Mouse (Mus musculus) hindbrain, embryonic 10.5 days (tissue): Measurements from ENCODE around the gene Acvr1b. TPM values are rescaled to one million over a fixed set of nuclear protein-coding genes. Genes with fewer than 3 reads are reported as not detected.

Experiments used
- DNase-seq: peaks from one replicate; pipeline ENCODE4 v3.0.0-alpha.2; 2017; ENCODE audit warnings: low spot score
- H3K27ac ChIP-seq: fragments of 300-500 bp; sonication (generic); 2 replicates; pipeline ENCODE4 v1.5.1; 2016; ENCODE audit warnings: mild to moderate bottlenecking, moderate library complexity
- H3K27me3 ChIP-seq: fragments of 300-500 bp; sonication (generic); 2 replicates; pipeline ENCODE4 v1.6.1; 2016; ENCODE audit warnings: mild to moderate bottlenecking; ENCODE audit not compliant: poor library complexity, insufficient read depth, severe bottlenecking
- H3K36me3 ChIP-seq: fragments of 300-500 bp; sonication (generic); 2 replicates; pipeline ENCODE4 v1.6.1; 2016; ENCODE audit warnings: mild to moderate bottlenecking, moderate library complexity
- H3K4me1 ChIP-seq: fragments of 300-500 bp; sonication (generic); replicated peaks from 2 replicates; pipeline ENCODE4 v1.6.1; 2016; ENCODE audit warnings: mild to moderate bottlenecking
- H3K4me3 ChIP-seq: fragments of 300-500 bp; sonication (generic); 2 replicates; pipeline ENCODE4 v1.5.1; 2016; ENCODE audit warnings: mild to moderate bottlenecking, moderate library complexity
- H3K9me3 ChIP-seq: fragments of 300-500 bp; sonication (generic); 2 replicates; pipeline ENCODE4 v1.6.1; 2016; ENCODE audit warnings: mild to moderate bottlenecking, moderate library complexity
- WGBS: fragments of 180-500 bp; shearing (Covaris S2); methylation state at CpG from one replicate; pipeline ENCODE4 v1.1.7; 2016; 5-methylcytosine and 5-hydroxymethylcytosine counted together
- polyA plus RNA-seq: library from polyadenylated mRNA; unstranded; fragments of >200 nt; fragmentation: Nextera tagmentation; extraction: Ambion mirVana; gene quantifications from 2 replicates; pipeline ENCODE4 v1.2.1, GENCODE M21; 2016

The Acvr1b gene
- polyA plus RNA-seq, 1 experiment from 2014 or later = 10.9 TPM

GRCm38 (mm10) chr15:101221298-101222104 is 47.6 kb downstream of the Acvr1b start:
- peak overlapping the region; percentile 80 for H3K27ac ChIP-seq
- no peaks in the 10 kb centered on the region for H3K36me3 ChIP-seq
- DNase-seq = peak; percentile 79
- WGBS = 1% methylated on average over 14 of the region's 14 CpGs
- H3K4me3 ChIP-seq = peak overlapping the region; percentile 79
- H3K9me3 ChIP-seq = no peaks in the 10 kb centered on the region
- H3K27me3 ChIP-seq = peaks cover 36% of the 10 kb centered on the region
- peaks cover 66% of the 10 kb centered on the region for H3K4me1 ChIP-seq

DNA sequence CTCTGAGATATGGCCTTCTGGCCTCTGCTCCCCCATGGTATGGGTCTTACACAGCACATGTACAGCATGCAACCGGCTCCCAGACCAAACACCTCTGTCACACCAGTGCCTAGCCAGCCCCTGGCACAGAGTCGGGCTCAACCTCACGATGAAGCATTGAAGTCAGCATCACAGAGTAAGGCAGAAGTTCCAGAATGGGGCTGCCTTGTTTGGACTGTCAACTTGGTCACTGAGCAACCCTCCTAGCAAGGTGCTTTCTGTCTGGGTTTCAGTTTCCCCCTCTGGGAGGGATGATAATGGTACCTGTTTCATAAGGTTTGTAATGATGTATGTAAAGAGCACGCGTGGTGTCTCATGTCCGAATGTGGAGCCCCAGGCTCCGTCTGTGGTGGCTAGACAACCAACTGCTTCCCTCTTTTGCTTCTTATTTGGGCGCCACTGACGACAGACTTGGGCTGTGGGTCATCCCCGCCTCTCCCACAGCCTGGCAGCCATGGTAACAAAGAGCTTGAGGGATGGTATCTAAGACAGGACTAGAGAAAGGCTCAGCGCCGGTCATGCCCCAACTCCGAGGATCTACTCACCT is 49.1 kb downstream of the Acvr1b start:
- H3K27ac ChIP-seq = peak overlapping the region; percentile 87
- peaks cover 81% of the 10 kb centered on the region for H3K4me1 ChIP-seq
- DNase-seq = no peak
- WGBS = 37% methylated on average over 13 of the region's 13 CpGs
- peak overlapping the region; percentile 79 for H3K4me3 ChIP-seq
- H3K9me3 ChIP-seq = no peaks in the 10 kb centered on the region
- no peaks in the 10 kb centered on the region for H3K36me3 ChIP-seq
- H3K27me3 ChIP-seq = peaks cover 38% of the 10 kb centered on the region

GRCm38 (mm10) chr15:101223596-101223995 is 49.7 kb downstream of the Acvr1b start:
- peak; percentile 21 for DNase-seq
- peak overlapping the region; percentile 79 for H3K4me3 ChIP-seq
- H3K27ac ChIP-seq = peak overlapping the region; percentile 87
- H3K36me3 ChIP-seq = peaks cover 3% of the 10 kb centered on the region; the same call in 1 of the 2 replicates
- peaks cover 86% of the 10 kb centered on the region for H3K4me1 ChIP-seq
- no peaks in the 10 kb centered on the region for H3K9me3 ChIP-seq
- WGBS = 5% methylated on average over 5 of the region's 5 CpGs
- peaks cover 38% of the 10 kb centered on the region for H3K27me3 ChIP-seq

GRCm38 (mm10) chr15:101224006-101224906 is 50.4 kb downstream of the Acvr1b start, which contains the start of gene Grasp:
Gene Grasp, plus strand, starts transcription at chr15:101224188.
- under 1% methylated on average over 77 of the region's 77 CpGs for WGBS
- Histone ChIP-seq H3K36me3 (peaks cover 10% of the 10 kb centered on the region), H3K4me3 (peak within 1 kb of the TSS; percentile 79), H3K27me3 (peaks cover 38% of the 10 kb centered on the region), H3K9me3 (no peaks in the 10 kb centered on the region), H3K27ac (peak within 1 kb of the TSS; percentile 87), H3K4me1 (peaks cover 86% of the 10 kb centered on the region)
- peak; percentile 84 for DNase-seq

DNA sequence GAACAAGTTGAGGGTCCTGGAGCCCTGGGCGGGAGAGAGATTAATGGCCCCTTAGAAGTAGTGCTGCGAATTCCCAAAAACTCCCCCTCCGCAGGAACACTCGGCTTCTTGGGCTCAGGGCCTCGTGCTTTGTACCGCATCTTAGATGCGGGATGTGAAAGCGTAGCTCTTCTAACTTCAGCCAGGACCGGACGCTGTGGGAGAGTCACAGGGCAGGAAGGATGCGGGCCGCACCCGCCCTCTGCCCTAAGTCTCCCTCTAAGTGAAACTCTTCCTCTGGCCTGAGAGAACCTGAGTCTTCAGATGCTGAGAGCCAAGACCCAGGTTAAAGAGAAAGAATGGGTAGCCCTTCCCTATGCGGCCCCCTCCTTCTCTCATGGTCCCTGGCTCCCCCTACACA is 51.1 kb downstream of the Acvr1b start:
- H3K27ac ChIP-seq = peak overlapping the region; percentile 87
- H3K4me1 ChIP-seq = peaks cover 79% of the 10 kb centered on the region
- H3K27me3 ChIP-seq = peaks cover 38% of the 10 kb centered on the region
- 3% methylated on average over 14 of the region's 14 CpGs for WGBS
- H3K4me3 ChIP-seq = peak overlapping the region; percentile 79
- peak; percentile 33 for DNase-seq
- peaks cover 17% of the 10 kb centered on the region for H3K36me3 ChIP-seq
- H3K9me3 ChIP-seq = no peaks in the 10 kb centered on the region

- 11% methylated on average over 7 of the region's 7 CpGs for WGBS
- no peaks in the 10 kb centered on the region for H3K9me3 ChIP-seq
- H3K27ac ChIP-seq = peak overlapping the region; percentile 70; the same call in 1 of the 2 replicates
- peak; percentile 44 for DNase-seq
- peaks cover 64% of the 10 kb centered on the region for H3K4me1 ChIP-seq
- H3K4me3 ChIP-seq = no peak overlapping the region
- peaks cover 41% of the 10 kb centered on the region for H3K36me3 ChIP-seq
- peaks cover 58% of the 10 kb centered on the region for H3K27me3 ChIP-seq
These were observed 54.1 kb downstream of the Acvr1b start for GRCm38 (mm10) chr15:101227971-101228370.

- peaks cover 61% of the 10 kb centered on the region for H3K4me1 ChIP-seq
- H3K4me3 ChIP-seq = no peak overlapping the region
- no peaks in the 10 kb centered on the region for H3K9me3 ChIP-seq
- H3K36me3 ChIP-seq = peaks cover 41% of the 10 kb centered on the region
- 91% methylated on average over 21 of the region's 21 CpGs for WGBS
- H3K27me3 ChIP-seq = peaks cover 56% of the 10 kb centered on the region
- no peak for DNase-seq
- H3K27ac ChIP-seq = no peak overlapping the region
These were observed 55.2 kb downstream of the Acvr1b start for GRCm38 (mm10) chr15:101228866-101229590.

GRCm38 (mm10) chr15:101230503-101230902 is 56.6 kb downstream of the Acvr1b start:
- Histone ChIP-seq H3K36me3 (peaks cover 41% of the 10 kb centered on the region), H3K4me3 (no peak overlapping the region), H3K27ac (no peak overlapping the region), H3K4me1 (peaks cover 52% of the 10 kb centered on the region), H3K27me3 (peaks cover 48% of the 10 kb centered on the region), H3K9me3 (no peaks in the 10 kb centered on the region)
- 95% methylated on average over 19 of the region's 19 CpGs for WGBS
- no peak for DNase-seq

- peaks cover 47% of the 10 kb centered on the region for H3K27me3 ChIP-seq
- peaks cover 53% of the 10 kb centered on the region for H3K4me1 ChIP-seq
- no peak for DNase-seq
- H3K9me3 ChIP-seq = no peaks in the 10 kb centered on the region
- peak overlapping the region; percentile 39 for H3K4me3 ChIP-seq
- WGBS = 73% methylated on average over 23 of the region's 23 CpGs
- peak overlapping the region; percentile 66; the same call in 1 of the 2 replicates for H3K27ac ChIP-seq
- H3K36me3 ChIP-seq = peaks cover 41% of the 10 kb centered on the region
These were observed 57.3 kb downstream of the Acvr1b start for GRCm38 (mm10) chr15:101230995-101231647.

GRCm38 (mm10) chr15:101231648-101232180 is 57.8 kb downstream of the Acvr1b start:
- DNase-seq = no peak
- peak overlapping the region; percentile 66; the same call in 1 of the 2 replicates for H3K27ac ChIP-seq
- peaks cover 54% of the 10 kb centered on the region for H3K4me1 ChIP-seq
- peaks cover 44% of the 10 kb centered on the region for H3K27me3 ChIP-seq
- H3K4me3 ChIP-seq = peak overlapping the region; percentile 39
- no peaks in the 10 kb centered on the region for H3K9me3 ChIP-seq
- WGBS = 49% methylated on average over 56 of the region's 56 CpGs
- H3K36me3 ChIP-seq = peaks cover 41% of the 10 kb centered on the region

DNA sequence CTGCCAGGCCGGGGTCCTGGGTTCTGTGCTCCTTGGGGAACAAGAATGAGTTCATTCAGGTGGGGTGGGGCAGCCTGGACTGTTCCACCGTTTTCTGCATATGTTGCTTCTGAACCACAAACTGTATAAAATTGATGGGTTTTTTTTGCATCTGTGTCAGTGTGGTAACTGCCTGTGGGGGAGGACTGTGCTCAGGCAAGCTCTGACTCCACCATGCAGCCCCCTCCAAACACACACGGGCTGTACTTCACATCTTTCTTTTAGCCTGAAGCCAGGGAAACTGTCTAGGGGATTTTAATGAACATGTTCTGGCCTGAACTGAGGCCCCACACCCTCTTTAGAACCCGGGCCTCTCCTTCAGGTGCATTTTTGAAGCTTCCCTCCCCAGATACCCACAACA is 58.7 kb downstream of the Acvr1b start:
- Histone ChIP-seq H3K9me3 (no peaks in the 10 kb centered on the region), H3K36me3 (peaks cover 41% of the 10 kb centered on the region), H3K27me3 (peaks cover 43% of the 10 kb centered on the region), H3K4me3 (no peak overlapping the region), H3K4me1 (peaks cover 45% of the 10 kb centered on the region), H3K27ac (no peak overlapping the region; the same call in 1 of the 2 replicates)
- no peak for DNase-seq
- WGBS = 73% methylated on average over 4 of the region's 4 CpGs
